Mouse (Mus musculus): Measurements from ENCODE around the gene Slc39a12. TPM values are rescaled to one million over a fixed set of nuclear protein-coding genes. Genes with fewer than 3 reads are reported as not detected.
A peak's percentile ranks its signal among the peaks of the same experiment; 100 is the strongest.

Gene Slc39a12
- total RNA-seq (2014; rRNA removed): 24.0 and 27.6 TPM in 2 replicates
- 10.5 and 10.8 TPM in 2 replicates for polyA plus RNA-seq (2015; fragmentation: Nextera tagmentation; extraction: Ambion mirVana)

DNA sequence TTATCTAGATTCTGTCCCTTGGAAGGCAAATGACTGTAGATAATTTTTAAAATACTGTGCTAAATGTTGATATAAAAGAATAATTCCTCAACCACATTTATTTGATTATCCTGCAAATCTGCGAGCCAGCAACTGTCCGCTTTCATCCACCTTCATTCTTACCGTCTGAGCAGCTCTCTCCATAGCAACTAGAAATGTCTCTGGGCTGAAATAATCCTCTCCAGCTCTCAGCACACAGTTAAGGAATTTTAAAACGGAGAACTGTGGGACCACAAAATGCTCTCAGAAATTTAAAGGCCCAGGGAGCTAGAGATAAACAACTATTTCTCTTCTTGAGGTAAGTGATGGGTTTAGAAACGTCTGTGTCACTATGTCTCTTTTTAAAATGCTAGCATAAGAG, at the start of gene Slc39a12:
Slc39a12 (plus strand) TSS at position 155 of the 400 bp plus-strand sequence.
- Histone ChIP-seq H3K4me2 (ENCODE audit: low read depth, low read length) (peak within 1 kb of the TSS; percentile 10), H3K27me3 (ENCODE audit: insufficient read depth, low read length) (no peaks in the 10 kb centered on the region), H3K4me3 (ENCODE audit: low read length) (no peak within 1 kb of the TSS), H3K36me3 (ENCODE audit: insufficient read depth, low read length) (no peaks in the 10 kb centered on the region), H3K9me3 (ENCODE audit: low read length) (no peaks in the 10 kb centered on the region), H3K9ac (replicated peaks; ENCODE audit: low read length) (no peak within 1 kb of the TSS), H3K4me1 (ENCODE audit: insufficient read depth, low read length) (no peaks in the 10 kb centered on the region), H3K27ac (peak within 1 kb of the TSS; percentile 20; the same call in 1 of the 2 replicates)
- ATAC-seq: 0 out of 2 replicates have a peak, but pooled peaks have one; percentile 53
- TF ChIP-seq CTCF (IDR thresholded peaks at IDR 0.05; ENCODE audit: low read depth): no peak
- 20% methylated on average over 5 of the region's 5 CpGs for WGBS
- DNase-seq (ENCODE audit: low spot score): peak; percentile 31

DNA sequence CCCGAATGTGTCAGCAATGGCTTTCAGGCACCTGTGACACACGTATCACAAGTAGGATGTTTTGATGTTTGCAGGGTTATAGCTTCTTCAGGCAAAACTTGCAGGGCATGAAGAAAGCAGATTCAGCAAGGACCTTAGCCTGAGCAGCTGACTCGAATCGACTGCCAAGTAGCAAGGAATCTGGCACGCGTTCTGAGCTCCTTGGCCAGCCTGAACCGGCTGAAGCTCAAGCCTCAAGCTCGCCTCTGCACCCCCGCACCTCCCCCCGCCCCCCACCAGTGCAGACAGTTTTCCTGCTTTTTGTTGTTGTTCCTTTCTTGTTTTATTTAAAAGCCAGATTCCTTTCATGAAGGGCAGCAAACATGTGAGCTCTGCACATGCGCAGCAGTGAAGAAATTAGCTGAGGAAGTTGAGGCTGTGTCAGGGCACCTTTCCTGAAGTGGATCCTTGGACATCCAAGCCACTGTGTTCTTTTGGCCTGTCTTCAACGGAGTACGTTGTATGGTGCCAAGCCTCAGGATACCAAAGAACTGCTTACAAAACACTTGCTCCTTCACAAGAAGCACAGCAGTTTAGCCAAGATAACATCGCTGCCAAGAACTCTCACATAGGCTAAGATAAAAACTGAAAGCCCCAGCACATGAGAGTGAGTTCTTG, 46.3 kb upstream of the Slc39a12 start:
- Histone ChIP-seq H3K36me3 (ENCODE audit: insufficient read depth, low read length) (no peaks in the 10 kb centered on the region), H3K4me2 (ENCODE audit: low read depth, low read length) (peak overlapping the region; percentile 3), H3K9me3 (ENCODE audit: low read length) (no peaks in the 10 kb centered on the region), H3K4me1 (ENCODE audit: insufficient read depth, low read length) (no peaks in the 10 kb centered on the region), H3K27me3 (ENCODE audit: insufficient read depth, low read length) (no peaks in the 10 kb centered on the region), H3K9ac (replicated peaks; ENCODE audit: low read length) (no peak overlapping the region), H3K4me3 (ENCODE audit: low read length) (no peak overlapping the region), H3K27ac (peak overlapping the region; percentile 70)
- peak; percentile 89 for DNase-seq (ENCODE audit: low spot score)
- 36% methylated on average over 14 of the region's 14 CpGs for WGBS
- peak; percentile 98 for ATAC-seq
- TF ChIP-seq CTCF (IDR thresholded peaks at IDR 0.05; ENCODE audit: low read depth): no peak

DNA sequence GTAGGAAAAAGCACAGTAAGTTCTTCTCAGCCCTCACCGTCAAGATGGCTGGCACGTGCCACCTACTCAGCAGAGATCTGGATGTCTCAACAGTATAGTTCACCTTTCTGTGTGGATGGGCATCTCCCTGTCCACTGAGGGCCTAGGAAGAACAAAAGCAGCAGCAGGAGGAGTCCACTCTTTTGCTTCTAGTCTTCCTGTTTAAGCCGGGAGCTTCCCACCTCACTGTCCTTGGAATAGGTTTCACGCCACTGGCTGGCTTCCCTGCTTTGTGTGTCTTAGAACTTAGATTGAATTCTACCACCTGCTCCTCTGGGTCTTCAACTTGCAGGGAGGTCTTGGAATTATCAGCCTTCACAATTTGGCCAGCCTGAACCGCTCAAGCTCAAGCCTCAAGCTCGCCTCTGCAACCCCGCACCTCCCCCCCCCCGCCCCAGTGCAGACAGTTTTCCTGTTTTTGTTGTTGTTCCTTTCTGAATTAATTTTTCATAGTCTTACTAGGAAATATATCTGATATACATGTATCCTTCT, 45.7 kb upstream of the Slc39a12 start:
- ATAC-seq: no peak; the same call in none of the 2 replicates
- Histone ChIP-seq H3K4me2 (ENCODE audit: low read depth, low read length) (0 out of 2 replicates have a peak overlapping the region, but pooled peaks have one; percentile 3), H3K9me3 (ENCODE audit: low read length) (no peaks in the 10 kb centered on the region)

GRCm38 (mm10) chr2:14388856-14389255, 740 bp downstream of the Slc39a12 start:
- Histone ChIP-seq H3K27me3 (ENCODE audit: insufficient read depth, low read length) (no peaks in the 10 kb centered on the region), H3K9me3 (ENCODE audit: low read length) (no peaks in the 10 kb centered on the region), H3K4me3 (ENCODE audit: low read length) (no peak overlapping the region), H3K36me3 (ENCODE audit: insufficient read depth, low read length) (no peaks in the 10 kb centered on the region), H3K27ac (peak overlapping the region; percentile 20; the same call in 1 of the 2 replicates), H3K4me1 (ENCODE audit: insufficient read depth, low read length) (no peaks in the 10 kb centered on the region), H3K9ac (replicated peaks; ENCODE audit: low read length) (no peak overlapping the region), H3K4me2 (ENCODE audit: low read depth, low read length) (peak overlapping the region; percentile 10)
- no peak for TF ChIP-seq CTCF (IDR thresholded peaks at IDR 0.05; ENCODE audit: low read depth)
- DNase-seq (ENCODE audit: low spot score) (no peak), ATAC-seq (no peak)
- 65% methylated on average over 1 of the region's 1 CpGs for WGBS

More for the DNA sequence above, 45.7 kb upstream of the Slc39a12 start:
- Histone ChIP-seq H3K36me3 (ENCODE audit: insufficient read depth, low read length) (no peaks in the 10 kb centered on the region), H3K27me3 (ENCODE audit: insufficient read depth, low read length) (no peaks in the 10 kb centered on the region), H3K9ac (replicated peaks; ENCODE audit: low read length) (no peak overlapping the region), H3K27ac (peak overlapping the region; percentile 70), H3K4me3 (ENCODE audit: low read length) (no peak overlapping the region), H3K4me1 (ENCODE audit: insufficient read depth, low read length) (no peaks in the 10 kb centered on the region)
- 68% methylated on average over 8 of the region's 8 CpGs for WGBS
- DNase-seq (ENCODE audit: low spot score): peak; percentile 1
- TF ChIP-seq CTCF (IDR thresholded peaks at IDR 0.05; ENCODE audit: low read depth): no peak

GRCm38 (mm10) chr2:14390900-14391299, 2.8 kb downstream of the Slc39a12 start:
- no peak overlapping the region for H3K9ac ChIP-seq (replicated peaks; ENCODE audit: low read length)
- peak overlapping the region; percentile 21; the same call in 1 of the 2 replicates for H3K4me2 ChIP-seq (ENCODE audit: low read depth, low read length)
- TF ChIP-seq CTCF (IDR thresholded peaks at IDR 0.05; ENCODE audit: low read depth): no peak
- peak; percentile 30 for DNase-seq (ENCODE audit: low spot score)
- 80% methylated on average over 1 of the region's 1 CpGs for WGBS
- no peak; the same call in 1 of the 2 replicates for ATAC-seq
- H3K27ac ChIP-seq: no peak overlapping the region
- H3K4me1 ChIP-seq (ENCODE audit: insufficient read depth, low read length): no peaks in the 10 kb centered on the region
- H3K27me3 ChIP-seq (ENCODE audit: insufficient read depth, low read length): no peaks in the 10 kb centered on the region
- H3K9me3 ChIP-seq (ENCODE audit: low read length): no peaks in the 10 kb centered on the region
- no peak overlapping the region for H3K4me3 ChIP-seq (ENCODE audit: low read length)
- H3K36me3 ChIP-seq (ENCODE audit: insufficient read depth, low read length): no peaks in the 10 kb centered on the region

DNA sequence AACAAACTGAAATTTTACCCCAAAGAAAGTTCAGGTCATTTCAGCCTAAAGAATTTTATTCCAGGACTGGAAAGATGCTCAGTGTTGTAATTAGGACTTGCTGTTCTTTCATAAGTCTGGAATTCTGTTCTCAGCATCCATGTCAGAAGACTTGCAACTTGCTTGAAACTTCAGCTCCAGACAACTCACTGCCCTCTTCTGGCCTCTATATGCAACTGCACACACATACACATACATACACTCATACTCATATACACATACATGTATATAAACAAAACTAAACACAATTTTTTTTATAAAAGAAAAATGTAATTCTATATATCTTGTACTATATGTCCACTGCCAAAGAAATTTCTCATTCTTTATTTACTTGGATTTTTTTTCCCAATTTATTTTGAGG, 14.9 kb downstream of the Slc39a12 start:
- DNase-seq (ENCODE audit: low spot score) (no peak), ATAC-seq (no peak)
- no peaks in the 10 kb centered on the region for H3K36me3 ChIP-seq (ENCODE audit: insufficient read depth, low read length)
- H3K27me3 ChIP-seq (ENCODE audit: insufficient read depth, low read length): no peaks in the 10 kb centered on the region
- no peak overlapping the region for H3K27ac ChIP-seq
- TF ChIP-seq CTCF (IDR thresholded peaks at IDR 0.05; ENCODE audit: low read depth): 0 out of 2 replicates have a peak, but pooled peaks have one; percentile 9
- no peaks in the 10 kb centered on the region for H3K9me3 ChIP-seq (ENCODE audit: low read length)
- no peaks in the 10 kb centered on the region for H3K4me1 ChIP-seq (ENCODE audit: insufficient read depth, low read length)
- H3K9ac ChIP-seq (replicated peaks; ENCODE audit: low read length): no peak overlapping the region
- H3K4me3 ChIP-seq (ENCODE audit: low read length): no peak overlapping the region
- no peak overlapping the region for H3K4me2 ChIP-seq (ENCODE audit: low read depth, low read length)

- no peak overlapping the region for H3K4me3 ChIP-seq (ENCODE audit: low read length)
- no peak for TF ChIP-seq CTCF (IDR thresholded peaks at IDR 0.05; ENCODE audit: low read depth)
- H3K9me3 ChIP-seq (ENCODE audit: low read length): no peaks in the 10 kb centered on the region
- H3K36me3 ChIP-seq (ENCODE audit: insufficient read depth, low read length): no peaks in the 10 kb centered on the region
- H3K4me2 ChIP-seq (ENCODE audit: low read depth, low read length): no peak overlapping the region
- no peak overlapping the region for H3K9ac ChIP-seq (replicated peaks; ENCODE audit: low read length)
- no peaks in the 10 kb centered on the region for H3K27me3 ChIP-seq (ENCODE audit: insufficient read depth, low read length)
- 93% methylated on average over 2 of the region's 2 CpGs for WGBS
- H3K27ac ChIP-seq: no peak overlapping the region
- DNase-seq (ENCODE audit: low spot score): no peak
- no peaks in the 10 kb centered on the region for H3K4me1 ChIP-seq (ENCODE audit: insufficient read depth, low read length)
- ATAC-seq: no peak
Observed at GRCm38 (mm10) chr2:14428987-14429386, 40.9 kb downstream of the Slc39a12 start.
